Mouse (Mus musculus) liver, postnatal 0 days (tissue): ENCODE measurements at regions not wholly inside any gene's neighbourhood (a gene's known extent, or its start where the extent isn't known, plus 50 kb on each side); places are given as distances from the start of the nearest gene placed in this dataset.

ENCODE experiments used
- ATAC-seq: fragments of 200-750 bp; cut with Nextera tagmentation; 2 replicates; pipeline ENCODE4 v1.8.0; 2017; ENCODE audit warnings: mild to moderate bottlenecking, moderate library complexity
- DNase-seq: peaks from one replicate; pipeline ENCODE4 v3.0.0-alpha.2; 2016
- H3K27ac ChIP-seq: fragments of 300-500 bp; sonication (generic); 2 replicates; pipeline ENCODE4 v1.5.1; 2014; ENCODE audit warnings: antibody characterized with exemption, moderate library complexity, mild to moderate bottlenecking, low read depth
- H3K27me3 ChIP-seq: fragments of 300-500 bp; sonication (generic); 2 replicates; pipeline ENCODE4 v1.6.1; 2014; ENCODE audit warnings: low read length, control low read depth, mixed read lengths; ENCODE audit not compliant: insufficient read depth
- H3K36me3 ChIP-seq: fragments of 300-500 bp; sonication (generic); replicated peaks from 2 replicates; pipeline ENCODE4 v1.6.1; 2014; ENCODE audit warnings: mild to moderate bottlenecking, control low read depth, low read length, moderate library complexity, mixed read lengths; ENCODE audit not compliant: insufficient read depth
- H3K4me1 ChIP-seq: fragments of 300-500 bp; sonication (generic); 2 replicates; pipeline ENCODE4 v1.6.1; 2014; ENCODE audit warnings: antibody characterized with exemption, mild to moderate bottlenecking, control low read depth; ENCODE audit not compliant: insufficient read depth
- H3K4me2 ChIP-seq: fragments of 300-500 bp; sonication (generic); 2 replicates; pipeline ENCODE4 v1.6.1; 2014; ENCODE audit warnings: low read depth, mild to moderate bottlenecking, low read length, moderate library complexity, mixed read lengths
- H3K4me3 ChIP-seq: fragments of 300-500 bp; sonication (generic); 2 replicates; pipeline ENCODE4 v1.5.1; 2014; ENCODE audit warnings: low read depth, low read length
- H3K9ac ChIP-seq: fragments of 300-500 bp; sonication (generic); replicated peaks from 2 replicates; pipeline ENCODE4 v1.6.1; 2014; ENCODE audit warnings: mild to moderate bottlenecking, moderate library complexity
- H3K9me3 ChIP-seq: fragments of 300-500 bp; sonication (generic); 2 replicates; pipeline ENCODE4 v1.6.1; 2016; ENCODE audit warnings: mild to moderate bottlenecking, control low read depth, low read length, mixed read lengths
- CTCF ChIP-seq: sonication (generic); IDR thresholded peaks from 2 replicates; pipeline ENCODE4 v1.5.1; 2016; ENCODE audit warnings: antibody characterized with exemption, low read depth
- EP300 ChIP-seq: IDR thresholded peaks from 2 replicates; pipeline ENCODE4 v1.6.1; 2016; ENCODE audit warnings: antibody characterized with exemption, low read depth, mild to moderate bottlenecking
- WGBS: fragments of 180-500 bp; shearing (Covaris S2); extraction: QIAGEN DNeasy Blood & Tissue Kit; methylation state at CpG from one replicate; pipeline ENCODE4 v1.1.7; 2014; ENCODE audit not compliant: insufficient replicate concordance; 5-methylcytosine and 5-hydroxymethylcytosine counted together

DNA sequence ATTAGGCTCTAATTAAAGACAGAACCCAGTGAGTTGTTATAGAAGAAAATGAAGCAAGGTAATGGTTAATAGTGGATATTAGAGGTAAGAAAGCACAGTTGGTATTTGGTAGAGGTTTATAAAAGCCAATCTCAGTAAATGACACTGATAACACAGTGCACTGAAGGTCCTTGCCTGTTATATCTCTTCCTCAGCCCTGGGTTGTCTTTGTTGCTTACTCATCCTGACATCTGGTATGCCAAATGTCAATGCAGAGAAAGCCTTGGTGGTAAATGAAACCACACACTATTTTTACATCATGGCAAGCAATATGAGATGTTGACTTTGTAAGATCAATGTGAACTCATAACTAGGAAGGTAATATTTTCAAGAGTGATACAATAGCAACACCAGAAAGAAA lies 76.8 kb upstream of the Ndst4 start:
- no peak for ATAC-seq

DNA sequence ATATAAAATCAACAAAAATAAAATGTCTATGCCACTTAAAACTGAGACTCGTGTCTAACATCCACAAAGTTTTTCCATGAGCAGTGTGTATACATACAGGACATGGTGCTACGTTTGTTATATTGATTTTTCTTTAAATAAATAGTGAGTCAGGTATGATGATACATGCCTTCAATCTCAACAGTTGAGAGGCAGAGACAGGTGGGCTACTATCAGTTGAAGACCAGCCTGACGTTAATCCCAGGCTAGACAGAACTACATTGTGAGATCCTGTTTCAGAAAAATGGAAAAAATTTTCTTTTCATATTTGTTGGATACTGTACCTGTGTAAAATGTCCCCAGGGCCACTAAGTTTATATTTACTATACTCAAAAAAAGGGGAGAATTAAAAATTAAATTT lies 66.5 kb upstream of the Ndst4 start:
- DNase-seq, result no peak
- WGBS, result 55% methylated on average over 3 of the region's 3 CpGs
- H3K36me3 ChIP-seq, result no peaks in the 10 kb centered on the region
- H3K9ac ChIP-seq, result no peak overlapping the region
- no peaks in the 10 kb centered on the region for H3K4me1 ChIP-seq
- no peak overlapping the region for H3K4me3 ChIP-seq
- no peak overlapping the region for H3K27ac ChIP-seq
- ATAC-seq, result no peak
- H3K9me3 ChIP-seq, result no peaks in the 10 kb centered on the region
- no peak overlapping the region for H3K4me2 ChIP-seq
- no peak for TF ChIP-seq CTCF
- TF ChIP-seq EP300, result no peak
- no peaks in the 10 kb centered on the region for H3K27me3 ChIP-seq

More for the DNA sequence above, 76.8 kb upstream of the Ndst4 start:
- Histone ChIP-seq H3K36me3 (no peaks in the 10 kb centered on the region), H3K4me3 (no peak overlapping the region), H3K27me3 (no peaks in the 10 kb centered on the region), H3K27ac (no peak overlapping the region), H3K9ac (no peak overlapping the region), H3K4me2 (no peak overlapping the region), H3K4me1 (no peaks in the 10 kb centered on the region), H3K9me3 (no peaks in the 10 kb centered on the region)
- DNase-seq, result no peak
- TF ChIP-seq CTCF, result no peak
- TF ChIP-seq EP300, result no peak

DNA sequence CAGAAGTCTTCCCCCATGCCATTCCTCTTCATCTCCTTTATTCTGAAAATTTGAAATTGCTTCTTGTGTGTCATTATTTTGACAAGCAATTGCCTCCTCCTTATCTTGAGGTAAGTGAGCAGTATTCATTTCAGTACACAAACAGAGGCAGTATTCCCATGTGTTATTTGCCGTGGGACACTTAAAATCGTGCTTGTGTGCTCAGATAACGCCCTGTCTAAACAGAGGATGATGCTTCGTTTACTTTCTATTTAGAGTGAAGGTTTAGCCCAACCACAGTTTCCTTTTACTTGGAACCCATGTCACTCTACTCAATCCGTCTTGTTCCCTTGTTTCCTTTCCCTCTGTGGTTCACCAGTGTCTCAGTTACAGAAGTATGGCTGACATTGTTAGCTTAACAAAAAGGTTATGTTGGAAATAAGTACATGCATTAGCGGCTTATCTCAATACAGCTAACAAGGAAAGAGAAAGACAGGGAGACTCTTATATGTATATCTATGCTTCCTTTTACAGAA lies 65.6 kb upstream of the Ndst4 start:
- TF ChIP-seq EP300, result no peak
- TF ChIP-seq CTCF, result no peak
- Histone ChIP-seq H3K36me3 (no peaks in the 10 kb centered on the region), H3K27me3 (no peaks in the 10 kb centered on the region), H3K4me3 (no peak overlapping the region), H3K9ac (no peak overlapping the region), H3K27ac (no peak overlapping the region), H3K9me3 (no peaks in the 10 kb centered on the region), H3K4me1 (no peaks in the 10 kb centered on the region), H3K4me2 (no peak overlapping the region)
- DNase-seq (no peak), ATAC-seq (no peak)
- 6% methylated on average over 6 of the region's 6 CpGs for WGBS
